Mouse (Mus musculus): Measurements from ENCODE around the gene Ppfia2. TPM values are rescaled to one million over a fixed set of nuclear protein-coding genes. Genes with fewer than 3 reads are reported as not detected.

Gene Ppfia2
- polyA plus RNA-seq, 1 experiment: 0.12 TPM

DNA sequence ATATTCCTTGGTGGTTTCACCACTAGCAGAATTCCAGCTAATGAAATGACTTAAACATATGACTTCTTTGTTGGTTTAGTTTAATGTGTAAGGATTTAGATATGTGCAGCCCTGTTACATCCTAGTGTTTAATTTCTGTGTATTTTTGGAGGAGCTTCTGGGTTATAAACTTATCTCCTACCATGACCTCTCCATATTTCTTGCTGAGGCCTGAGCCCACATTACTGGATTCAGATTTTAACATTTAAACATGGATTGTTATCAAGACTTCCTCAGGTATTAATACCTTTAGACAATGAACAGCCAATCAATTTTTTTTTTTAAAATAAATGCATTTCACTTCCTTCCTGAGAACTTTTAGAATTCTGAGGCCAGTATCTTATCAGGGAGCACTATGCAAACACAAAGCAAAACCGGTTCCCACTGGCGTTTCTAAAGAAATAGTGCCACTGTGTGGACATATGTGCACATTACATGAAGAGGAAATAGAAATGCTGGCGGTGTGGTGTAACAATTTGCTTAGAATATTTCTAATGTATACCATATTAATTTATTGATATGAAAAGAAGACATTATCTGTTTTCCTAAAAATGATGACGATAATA, 115.4 kb downstream of the Ppfia2 start:
- Histone ChIP-seq H3K27ac (ENCODE audit: insufficient read depth, low read length) (no peak overlapping the region), H3K27me3 (ENCODE audit: control insufficient read depth, insufficient read depth, low read length) (no peaks in the 10 kb centered on the region), H3K4me1 (ENCODE audit: control insufficient read depth, insufficient read depth, insufficient read length) (no peaks in the 10 kb centered on the region), H3K36me3 (ENCODE audit: control insufficient read depth, insufficient read depth, low read length) (no peaks in the 10 kb centered on the region), H3K4me3 (ENCODE audit: extremely low read depth, insufficient read depth, insufficient read length) (no peak overlapping the region)
- DNase-seq (ENCODE audit: low read depth in 1 of 2, low spot score in 2 of 2): no peak
- 4% methylated on average over 4 of the region's 4 CpGs for WGBS
- TF ChIP-seq POLR2A (IDR thresholded peaks at IDR 0.05; ENCODE audit: low read depth, low read length) (no peak), CTCF (IDR thresholded peaks at IDR 0.05; ENCODE audit: extremely low read depth, insufficient read depth, insufficient read length, insufficient replicate concordance) (no peak)

DNA sequence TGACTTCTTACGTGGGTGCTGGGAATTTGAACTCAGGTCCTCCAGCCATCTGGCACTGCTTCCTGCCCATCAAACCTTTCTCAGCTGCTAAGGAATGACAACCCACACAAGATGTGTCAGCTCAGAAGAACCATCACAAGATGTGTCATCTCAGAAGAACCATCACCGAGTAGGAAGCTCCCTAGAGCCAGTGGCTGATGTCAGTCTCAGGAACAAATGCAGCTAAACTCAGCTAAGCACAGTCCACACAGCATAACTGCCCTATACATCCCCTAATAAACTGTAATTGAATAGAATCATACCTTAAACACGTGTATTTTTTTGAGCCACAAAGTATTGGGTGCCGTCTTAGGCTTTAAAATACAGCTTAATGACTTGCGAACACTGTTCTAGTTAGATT, 117.7 kb downstream of the Ppfia2 start:
- no peak for DNase-seq (ENCODE audit: low read depth in 1 of 2, low spot score in 2 of 2)
- TF ChIP-seq POLR2A (IDR thresholded peaks at IDR 0.05; ENCODE audit: low read depth, low read length) (no peak), CTCF (IDR thresholded peaks at IDR 0.05; ENCODE audit: extremely low read depth, insufficient read depth, insufficient read length, insufficient replicate concordance) (no peak)
- Histone ChIP-seq H3K36me3 (ENCODE audit: control insufficient read depth, insufficient read depth, low read length) (no peaks in the 10 kb centered on the region), H3K27ac (ENCODE audit: insufficient read depth, low read length) (no peak overlapping the region), H3K4me1 (ENCODE audit: control insufficient read depth, insufficient read depth, insufficient read length) (no peaks in the 10 kb centered on the region), H3K4me3 (ENCODE audit: extremely low read depth, insufficient read depth, insufficient read length) (no peak overlapping the region), H3K27me3 (ENCODE audit: control insufficient read depth, insufficient read depth, low read length) (no peaks in the 10 kb centered on the region)
- WGBS: 72% methylated on average over 5 of the region's 5 CpGs

DNA sequence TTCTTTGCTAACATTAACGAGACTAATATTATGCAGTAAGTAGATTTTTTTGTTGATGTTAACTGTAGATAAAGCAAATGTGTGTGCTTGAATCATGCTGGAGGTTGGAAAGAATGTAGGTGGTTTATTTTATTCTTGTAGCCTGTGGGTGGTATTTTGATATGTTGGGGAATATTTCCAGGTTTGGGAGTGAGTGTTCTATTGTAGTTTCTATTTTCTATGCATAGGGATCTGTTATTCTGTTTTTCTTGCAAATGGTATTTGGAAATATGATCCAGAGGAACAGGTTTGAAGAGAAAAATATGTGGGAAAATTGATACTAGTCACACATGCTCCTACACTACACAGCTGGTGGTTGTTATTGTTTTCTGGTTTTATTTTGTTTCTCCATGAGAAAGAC, 120.8 kb downstream of the Ppfia2 start:
- Histone ChIP-seq H3K27ac (ENCODE audit: insufficient read depth, low read length) (no peak overlapping the region), H3K4me3 (ENCODE audit: extremely low read depth, insufficient read depth, insufficient read length) (no peak overlapping the region), H3K36me3 (ENCODE audit: control insufficient read depth, insufficient read depth, low read length) (no peaks in the 10 kb centered on the region), H3K27me3 (ENCODE audit: control insufficient read depth, insufficient read depth, low read length) (no peaks in the 10 kb centered on the region), H3K4me1 (ENCODE audit: control insufficient read depth, insufficient read depth, insufficient read length) (no peaks in the 10 kb centered on the region)
- DNase-seq (ENCODE audit: low read depth in 1 of 2, low spot score in 2 of 2): no peak
- WGBS: 94% methylated on average over 1 of the region's 1 CpGs
- TF ChIP-seq POLR2A (IDR thresholded peaks at IDR 0.05; ENCODE audit: low read depth, low read length) (no peak), CTCF (IDR thresholded peaks at IDR 0.05; ENCODE audit: extremely low read depth, insufficient read depth, insufficient read length, insufficient replicate concordance) (no peak)

DNA sequence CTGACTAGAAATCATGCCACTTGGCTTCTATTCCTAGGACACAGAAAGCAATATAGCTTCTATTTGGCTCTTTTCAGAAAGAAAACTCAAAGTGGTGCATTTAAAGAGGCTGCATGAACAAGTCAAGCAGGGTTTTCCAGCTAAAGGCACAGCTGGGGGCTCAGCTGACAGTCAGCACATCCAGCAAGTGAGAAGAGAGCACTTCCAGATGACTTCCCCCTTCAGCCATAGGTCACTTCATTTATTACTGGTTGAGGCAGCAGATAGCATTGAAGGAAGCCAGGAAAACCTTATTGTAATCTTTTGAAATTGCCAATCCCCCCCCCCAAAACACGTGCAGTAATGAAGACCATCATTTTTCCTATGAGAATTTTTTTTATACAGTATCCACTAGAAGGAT, 126.8 kb downstream of the Ppfia2 start:
- H3K36me3 ChIP-seq (ENCODE audit: control insufficient read depth, insufficient read depth, low read length): no peaks in the 10 kb centered on the region
- H3K4me1 ChIP-seq (ENCODE audit: control insufficient read depth, insufficient read depth, insufficient read length): no peaks in the 10 kb centered on the region
- no peak overlapping the region for H3K27ac ChIP-seq (ENCODE audit: insufficient read depth, low read length)
- no peak overlapping the region for H3K4me3 ChIP-seq (ENCODE audit: extremely low read depth, insufficient read depth, insufficient read length)
- no peak for TF ChIP-seq CTCF (IDR thresholded peaks at IDR 0.05; ENCODE audit: extremely low read depth, insufficient read depth, insufficient read length, insufficient replicate concordance)
- TF ChIP-seq POLR2A (IDR thresholded peaks at IDR 0.05; ENCODE audit: low read depth, low read length): no peak
- H3K27me3 ChIP-seq (ENCODE audit: control insufficient read depth, insufficient read depth, low read length): no peaks in the 10 kb centered on the region
- DNase-seq (ENCODE audit: low read depth in 1 of 2, low spot score in 2 of 2): no peak
- WGBS: 59% methylated on average over 1 of the region's 1 CpGs

DNA sequence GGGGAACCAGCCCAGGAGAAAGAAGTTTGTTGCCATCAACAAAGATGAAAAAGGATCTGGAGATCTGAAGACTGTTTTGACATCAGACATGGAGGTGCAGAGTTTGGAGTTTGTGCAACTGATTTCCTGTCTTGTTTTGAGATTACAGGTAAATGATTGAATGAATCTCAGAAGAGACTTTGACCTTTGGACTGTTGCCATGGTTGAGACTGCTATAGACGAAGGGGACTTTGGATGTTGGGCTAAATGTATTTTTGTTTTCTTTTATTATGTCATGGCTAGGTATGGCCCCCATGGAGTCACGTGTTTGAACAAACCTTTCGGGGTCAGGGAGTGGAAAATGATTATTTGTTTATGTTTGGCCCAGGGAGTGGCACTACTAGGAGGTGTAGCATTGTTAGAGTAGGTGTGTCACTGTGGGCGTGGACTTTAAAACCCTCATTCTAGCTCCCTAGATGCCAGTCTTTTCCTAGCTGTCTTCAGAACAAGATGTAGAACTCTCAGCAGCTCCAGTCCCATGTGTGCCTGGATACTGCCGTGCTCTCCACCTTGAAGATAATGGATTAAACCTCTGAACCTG, 133.3 kb downstream of the Ppfia2 start:
- H3K27ac ChIP-seq (ENCODE audit: insufficient read depth, low read length): no peak overlapping the region
- no peak for DNase-seq (ENCODE audit: low read depth in 1 of 2, low spot score in 2 of 2)
- H3K4me3 ChIP-seq (ENCODE audit: extremely low read depth, insufficient read depth, insufficient read length): no peak overlapping the region
- H3K36me3 ChIP-seq (ENCODE audit: control insufficient read depth, insufficient read depth, low read length): no peaks in the 10 kb centered on the region
- H3K4me1 ChIP-seq (ENCODE audit: control insufficient read depth, insufficient read depth, insufficient read length): no peaks in the 10 kb centered on the region
- no peaks in the 10 kb centered on the region for H3K27me3 ChIP-seq (ENCODE audit: control insufficient read depth, insufficient read depth, low read length)
- 75% methylated on average over 5 of the region's 5 CpGs for WGBS
- TF ChIP-seq POLR2A (IDR thresholded peaks at IDR 0.05; ENCODE audit: low read depth, low read length) (no peak), CTCF (IDR thresholded peaks at IDR 0.05; ENCODE audit: extremely low read depth, insufficient read depth, insufficient read length, insufficient replicate concordance) (no peak)

DNA sequence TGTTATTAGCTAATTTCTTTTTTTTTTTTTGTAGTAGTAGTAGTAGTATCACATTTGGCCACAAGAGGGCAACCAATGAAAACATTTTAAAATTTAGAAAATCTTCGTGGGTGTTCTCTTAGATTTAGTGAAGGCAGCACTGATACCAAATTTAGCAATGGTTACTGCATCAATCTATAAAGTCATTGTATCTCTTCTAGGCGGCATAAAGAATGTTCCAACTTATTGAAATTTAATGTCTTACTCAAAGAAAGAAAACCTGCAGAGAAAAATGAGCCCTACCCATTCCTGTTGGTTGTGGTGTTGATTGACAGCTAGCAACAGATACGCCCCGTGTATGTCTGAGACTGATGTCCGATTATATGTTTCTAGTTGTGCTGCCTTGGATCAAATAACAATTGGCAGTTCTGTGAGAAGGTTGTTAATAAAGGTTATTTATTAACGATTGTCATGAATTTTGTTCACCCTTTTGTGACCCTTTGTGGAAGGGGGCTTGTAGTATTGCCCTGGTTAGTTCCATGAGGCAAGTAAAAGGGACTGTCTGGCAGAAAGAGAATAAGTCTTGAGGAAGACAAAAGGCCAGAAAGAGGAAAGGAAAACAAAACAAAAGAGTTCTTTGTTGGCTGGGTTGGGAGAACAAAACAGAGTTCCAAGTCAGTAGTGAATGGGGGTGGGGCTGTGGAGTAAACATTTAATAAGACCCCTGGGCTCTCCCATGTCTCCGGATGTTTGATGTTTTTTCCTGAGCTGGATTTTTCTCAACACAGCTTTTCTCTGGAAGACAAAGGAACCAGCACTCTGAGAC, 139.2 kb downstream of the Ppfia2 start:
- H3K27ac ChIP-seq (ENCODE audit: insufficient read depth, low read length): no peak overlapping the region
- no peaks in the 10 kb centered on the region for H3K27me3 ChIP-seq (ENCODE audit: control insufficient read depth, insufficient read depth, low read length)
- H3K36me3 ChIP-seq (ENCODE audit: control insufficient read depth, insufficient read depth, low read length): no peaks in the 10 kb centered on the region
- H3K4me1 ChIP-seq (ENCODE audit: control insufficient read depth, insufficient read depth, insufficient read length): no peaks in the 10 kb centered on the region
- no peak for DNase-seq (ENCODE audit: low read depth in 1 of 2, low spot score in 2 of 2)
- no peak overlapping the region for H3K4me3 ChIP-seq (ENCODE audit: extremely low read depth, insufficient read depth, insufficient read length)
- WGBS: 34% methylated on average over 7 of the region's 7 CpGs
- no peak for TF ChIP-seq CTCF (IDR thresholded peaks at IDR 0.05; ENCODE audit: extremely low read depth, insufficient read depth, insufficient read length, insufficient replicate concordance)
- no peak for TF ChIP-seq POLR2A (IDR thresholded peaks at IDR 0.05; ENCODE audit: low read depth, low read length)

DNA sequence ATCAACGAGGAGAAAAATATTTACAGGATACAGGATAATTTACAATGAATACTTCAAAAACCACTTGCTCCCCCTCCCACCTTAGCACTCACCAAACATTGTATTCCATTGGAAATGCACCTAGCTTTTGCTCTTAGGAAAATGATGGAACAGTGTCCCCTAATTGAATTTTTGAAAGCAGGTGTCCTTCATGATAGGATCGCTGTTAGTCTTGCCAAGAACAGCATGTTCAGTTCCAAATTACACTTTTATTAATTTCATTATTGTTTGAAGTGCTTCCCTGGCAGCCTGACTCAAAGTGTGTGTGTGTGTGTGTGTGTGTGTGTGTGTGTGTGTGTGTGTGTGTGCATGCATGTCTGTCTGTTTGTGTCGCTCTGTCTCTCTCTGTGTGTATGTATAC, 140.1 kb downstream of the Ppfia2 start:
- Histone ChIP-seq H3K36me3 (ENCODE audit: control insufficient read depth, insufficient read depth, low read length) (no peaks in the 10 kb centered on the region), H3K4me1 (ENCODE audit: control insufficient read depth, insufficient read depth, insufficient read length) (no peaks in the 10 kb centered on the region), H3K27ac (ENCODE audit: insufficient read depth, low read length) (no peak overlapping the region), H3K27me3 (ENCODE audit: control insufficient read depth, insufficient read depth, low read length) (no peaks in the 10 kb centered on the region), H3K4me3 (ENCODE audit: extremely low read depth, insufficient read depth, insufficient read length) (no peak overlapping the region)
- WGBS: 79% methylated on average over 3 of the region's 3 CpGs
- DNase-seq (ENCODE audit: low read depth in 1 of 2, low spot score in 2 of 2): no peak
- no peak for TF ChIP-seq POLR2A (IDR thresholded peaks at IDR 0.05; ENCODE audit: low read depth, low read length)
- TF ChIP-seq CTCF (IDR thresholded peaks at IDR 0.05; ENCODE audit: extremely low read depth, insufficient read depth, insufficient read length, insufficient replicate concordance): no peak

Data from spleen, adult 2 months (tissue).